Mouse (Mus musculus) embryonic facial prominence, embryonic 14.5 days (tissue): ENCODE results near the gene Tceal3. TPM values are rescaled to one million over a fixed set of nuclear protein-coding genes. Genes with fewer than 3 reads are reported as not detected.
"Not testable (repeated sequence)": the region's sequence is repeated elsewhere in the genome, so short reads cannot be mapped to it uniquely, and the experiment has no call there.

Experiments used
- ATAC-seq: fragments of 200-750 bp; cut with Nextera tagmentation; 2 replicates; pipeline ENCODE4 v1.8.0; 2017; ENCODE audit warnings: low read depth, moderate number of reproducible peaks, moderate TSS enrichment
- DNase-seq: peaks from one replicate; pipeline ENCODE4 v3.0.0-alpha.2; 2015; ENCODE audit warnings: low spot score
- H3K27ac ChIP-seq: fragments of 300-500 bp; sonication (generic); replicated peaks from 2 replicates; pipeline ENCODE4 v1.5.1; 2014; ENCODE audit warnings: low read depth, mild to moderate bottlenecking, low read length, moderate library complexity
- H3K27me3 ChIP-seq: fragments of 300-500 bp; sonication (generic); replicated peaks from 2 replicates; pipeline ENCODE4 v1.6.1; 2014; ENCODE audit warnings: low read length; ENCODE audit not compliant: control insufficient read depth, insufficient read depth
- H3K36me3 ChIP-seq: fragments of 300-500 bp; sonication (generic); 2 replicates; pipeline ENCODE4 v1.6.1; 2014; ENCODE audit warnings: low read length, mixed read lengths; ENCODE audit not compliant: control insufficient read depth, insufficient read depth
- H3K4me1 ChIP-seq: fragments of 300-500 bp; sonication (generic); 2 replicates; pipeline ENCODE4 v1.6.1; 2014; ENCODE audit warnings: antibody characterized with exemption, low read length; ENCODE audit not compliant: control insufficient read depth, insufficient read depth
- H3K4me2 ChIP-seq: fragments of 300-500 bp; sonication (generic); 2 replicates; pipeline ENCODE4 v1.6.1; 2014; ENCODE audit warnings: low read depth, mild to moderate bottlenecking, low read length, moderate library complexity, mixed read lengths
- H3K4me3 ChIP-seq: fragments of 300-500 bp; sonication (generic); 2 replicates; pipeline ENCODE4 v1.5.1; 2014; ENCODE audit warnings: low read depth, mild to moderate bottlenecking, low read length
- H3K9ac ChIP-seq: fragments of 300-500 bp; sonication (generic); 2 replicates; pipeline ENCODE4 v1.6.1; 2014; ENCODE audit warnings: low read depth, mild to moderate bottlenecking, low read length, moderate library complexity, mixed read lengths
- H3K9me3 ChIP-seq: fragments of 300-500 bp; sonication (generic); 2 replicates; pipeline ENCODE4 v1.6.1; 2016; ENCODE audit warnings: low read length; ENCODE audit not compliant: control insufficient read depth
- WGBS: fragments of 180-500 bp; shearing (Covaris S2); extraction: QIAGEN DNeasy Blood & Tissue Kit; methylation state at CpG from one replicate; pipeline ENCODE4 v1.1.7; 2014; 5-methylcytosine and 5-hydroxymethylcytosine counted together
- polyA plus RNA-seq: library from polyadenylated mRNA; unstranded; fragments of >200 nt; fragmentation: Nextera tagmentation; extraction: Ambion mirVana; gene quantifications from 2 replicates; pipeline ENCODE4 v1.2.1, GENCODE M21; 2014

Gene Tceal3
- 26.3 and 26.6 TPM in 2 replicates for polyA plus RNA-seq

- no peaks in the 10 kb centered on the region for H3K4me1 ChIP-seq
- H3K36me3 ChIP-seq, result no peaks in the 10 kb centered on the region
- WGBS, result 53% methylated on average over 12 of the region's 12 CpGs
- H3K9ac ChIP-seq, result no peak within 1 kb of the TSS
- peak within 1 kb of the TSS; percentile 28; the same call in 1 of the 2 replicates for H3K4me2 ChIP-seq
- DNase-seq (peak; percentile 20), ATAC-seq (no peak; the same call in 1 of the 2 replicates)
- no peaks in the 10 kb centered on the region for H3K27me3 ChIP-seq
- no peaks in the 10 kb centered on the region for H3K9me3 ChIP-seq
- H3K4me3 ChIP-seq, result no peak within 1 kb of the TSS
- H3K27ac ChIP-seq, result no peak within 1 kb of the TSS
Measured at GRCm38 (mm10) chrX:136590199-136590896, at the start of gene Tceal3. Gene Tceal3 (plus strand): TSS chrX:136590842.

- not testable (repeated sequence) for H3K36me3 ChIP-seq, H3K27me3 ChIP-seq, H3K4me1 ChIP-seq, H3K4me3 ChIP-seq, DNase-seq, H3K9me3 ChIP-seq, H3K4me2 ChIP-seq, H3K9ac ChIP-seq, ATAC-seq, H3K27ac ChIP-seq
- WGBS, result 65% methylated on average over 1 of the region's 1 CpGs
Measured at GRCm38 (mm10) chrX:136543956-136544355, 46.7 kb upstream of the Tceal3 start, which contains the start of gene Kir3dl2. Gene Kir3dl2 (minus strand): TSS chrX:136544056.

- H3K27me3 ChIP-seq, result not testable (repeated sequence)
Measured at GRCm38 (mm10) chrX:136569094-136569493, 21.5 kb upstream of the Tceal3 start.

GRCm38 (mm10) chrX:136584617-136585016 lies 6.0 kb upstream of the Tceal3 start:
- 90% methylated on average over 1 of the region's 1 CpGs for WGBS
- Histone ChIP-seq H3K27ac (no peak overlapping the region), H3K27me3 (no peaks in the 10 kb centered on the region), H3K4me1 (no peaks in the 10 kb centered on the region), H3K9me3 (no peaks in the 10 kb centered on the region), H3K9ac (no peak overlapping the region), H3K4me2 (no peak overlapping the region), H3K36me3 (no peaks in the 10 kb centered on the region), H3K4me3 (no peak overlapping the region)
- ATAC-seq (no peak), DNase-seq (no peak)

More at GRCm38 (mm10) chrX:136569094-136569493, 21.5 kb upstream of the Tceal3 start:
- not testable (repeated sequence) for H3K9me3 ChIP-seq, ATAC-seq, H3K36me3 ChIP-seq, H3K4me1 ChIP-seq, H3K27ac ChIP-seq, H3K9ac ChIP-seq, H3K4me3 ChIP-seq, DNase-seq, H3K4me2 ChIP-seq
- 90% methylated on average over 9 of the region's 9 CpGs for WGBS

- Histone ChIP-seq H3K4me2 (peak overlapping the region; percentile 28; the same call in 1 of the 2 replicates), H3K27me3 (no peaks in the 10 kb centered on the region)
- ATAC-seq, result no peak
Measured at GRCm38 (mm10) chrX:136590897-136591257, 235 bp downstream of the Tceal3 start.

GRCm38 (mm10) chrX:136599416-136599815 lies 8.8 kb downstream of the Tceal3 start:
- Histone ChIP-seq H3K4me1 (no peaks in the 10 kb centered on the region), H3K9me3 (no peaks in the 10 kb centered on the region), H3K4me2 (no peak overlapping the region), H3K4me3 (no peak overlapping the region), H3K36me3 (no peaks in the 10 kb centered on the region), H3K27ac (no peak overlapping the region), H3K27me3 (no peaks in the 10 kb centered on the region), H3K9ac (no peak overlapping the region)
- ATAC-seq (no peak), DNase-seq (peak; percentile 11)
- WGBS, result 13% methylated on average over 3 of the region's 3 CpGs

More at GRCm38 (mm10) chrX:136590897-136591257, 235 bp downstream of the Tceal3 start:
- 28% methylated on average over 2 of the region's 2 CpGs for WGBS
- no peak for DNase-seq
- H3K27ac ChIP-seq, result no peak overlapping the region
- no peaks in the 10 kb centered on the region for H3K4me1 ChIP-seq
- no peaks in the 10 kb centered on the region for H3K36me3 ChIP-seq
- no peaks in the 10 kb centered on the region for H3K9me3 ChIP-seq
- no peak overlapping the region for H3K4me3 ChIP-seq
- no peak overlapping the region for H3K9ac ChIP-seq

- Histone ChIP-seq H3K4me2 (no peak overlapping the region), H3K36me3 (no peaks in the 10 kb centered on the region), H3K4me3 (no peak overlapping the region), H3K9me3 (no peaks in the 10 kb centered on the region), H3K27me3 (0 out of 2 replicates have a peak, but pooled peaks cover 8% of the 10 kb centered on the region), H3K27ac (no peak overlapping the region), H3K9ac (no peak overlapping the region), H3K4me1 (no peaks in the 10 kb centered on the region)
- DNase-seq (no peak), ATAC-seq (no peak)
- 81% methylated on average over 4 of the region's 4 CpGs for WGBS
Measured at GRCm38 (mm10) chrX:136606951-136607350, 16.3 kb downstream of the Tceal3 start.

GRCm38 (mm10) chrX:136607395-136607794 lies 16.8 kb downstream of the Tceal3 start:
- Histone ChIP-seq H3K4me2 (no peak overlapping the region), H3K9ac (no peak overlapping the region), H3K36me3 (no peaks in the 10 kb centered on the region), H3K4me1 (no peaks in the 10 kb centered on the region), H3K27ac (no peak overlapping the region), H3K4me3 (no peak overlapping the region), H3K9me3 (no peaks in the 10 kb centered on the region), H3K27me3 (0 out of 2 replicates have a peak, but pooled peaks cover 8% of the 10 kb centered on the region)
- DNase-seq, result no peak
- no peak for ATAC-seq
- 75% methylated on average over 3 of the region's 3 CpGs for WGBS

- DNase-seq (no peak), ATAC-seq (no peak)
- 63% methylated on average over 3 of the region's 3 CpGs for WGBS
- Histone ChIP-seq H3K27ac (no peak overlapping the region), H3K4me3 (no peak overlapping the region), H3K27me3 (0 out of 2 replicates have a peak, but pooled peaks cover 8% of the 10 kb centered on the region), H3K9me3 (no peaks in the 10 kb centered on the region), H3K36me3 (no peaks in the 10 kb centered on the region), H3K9ac (no peak overlapping the region), H3K4me2 (no peak overlapping the region), H3K4me1 (no peaks in the 10 kb centered on the region)
Measured at GRCm38 (mm10) chrX:136611346-136611745, 20.7 kb downstream of the Tceal3 start.
